Mouse (Mus musculus) MEL (cell line): ENCODE results near the gene Eml5. TPM values are rescaled to one million over a fixed set of nuclear protein-coding genes. Genes with fewer than 3 reads are reported as not detected.

ENCODE experiments used
- DNase-seq: peaks from one replicate; pipeline ENCODE4 v3.0.0; 2011; ENCODE audit warnings: low read depth, low spot score
- H3K27ac ChIP-seq: 2 replicates; pipeline ENCODE4 v1.5.1; 2012; ENCODE audit warnings: low read depth, mild to moderate bottlenecking, control low read depth, low read length, moderate library complexity; ENCODE audit not compliant: control insufficient read depth
- H3K27me3 ChIP-seq, 2 experiments: fragments of 150-350 bp in 1 of 2; sonication (generic) in 1 of 2; 2 replicates each; pipeline ENCODE4 v1.6.1; 2012; ENCODE audit warnings: low read length in 2 of 2, mild to moderate bottlenecking in 2 of 2, improper control_type of control experiment in 1 of 2, moderate library complexity in 1 of 2; ENCODE audit not compliant: insufficient read depth in 2 of 2, control insufficient read depth in 1 of 2
- H3K36me3 ChIP-seq, 2 experiments: 2 replicates each; pipeline ENCODE4 v1.6.1; 2012 to 2014; ENCODE audit warnings: low read length in 2 of 2, improper control_type of control experiment in 1 of 2, inconsistent platforms in 1 of 2, mild to moderate bottlenecking in 1 of 2; ENCODE audit not compliant: insufficient read depth in 2 of 2, control insufficient read depth in 1 of 2
- H3K4me1 ChIP-seq, 2 experiments: fragments of 150-350 bp in 1 of 2; sonication (generic) in 1 of 2; 2 replicates each; pipeline ENCODE4 v1.6.1; 2012; ENCODE audit warnings: low read length in 2 of 2, improper control_type of control experiment in 1 of 2, mild to moderate bottlenecking in 1 of 2; ENCODE audit not compliant: insufficient read depth in 2 of 2, control insufficient read depth in 1 of 2
- H3K4me3 ChIP-seq, 2 experiments: fragments of 150-350 bp in 1 of 2; sonication (generic) in 1 of 2; 2 replicates each; pipeline ENCODE4 v1.5.1; 2012; ENCODE audit warnings: low read depth in 2 of 2, low read length in 2 of 2, mild to moderate bottlenecking in 2 of 2, moderate library complexity in 2 of 2, control low read depth in 1 of 2, improper control_type of control experiment in 1 of 2; ENCODE audit not compliant: control insufficient read depth in 1 of 2, insufficient read depth in 1 of 2
- H3K79me2 ChIP-seq: 2 replicates; pipeline ENCODE4 v1.6.1; 2012; ENCODE audit warnings: mild to moderate bottlenecking, low read length, moderate library complexity; ENCODE audit not compliant: control insufficient read depth, poor library complexity, insufficient read depth
- H3K9ac ChIP-seq: 2 replicates; pipeline ENCODE4 v1.6.1; 2012; ENCODE audit warnings: low read depth, mild to moderate bottlenecking, control low read depth, low read length, moderate library complexity; ENCODE audit not compliant: control insufficient read depth, poor library complexity, severe bottlenecking
- H3K9me3 ChIP-seq: fragments of 150-350 bp; sonication (generic); replicated peaks from 2 replicates; pipeline ENCODE4 v1.6.1; 2012; ENCODE audit warnings: mild to moderate bottlenecking, low read length, improper control_type of control experiment, moderate library complexity; ENCODE audit not compliant: insufficient read depth
- BHLHE40 ChIP-seq: IDR thresholded peaks from 2 replicates; pipeline ENCODE4 v1.6.1; 2012; ENCODE audit warnings: low read depth, mild to moderate bottlenecking, inconsistent platforms, low read length, improper control_type of control experiment, borderline replicate concordance
- CHD1 ChIP-seq: IDR thresholded peaks from 2 replicates; pipeline ENCODE4 v1.6.1; 2012; ENCODE audit warnings: low read depth, mild to moderate bottlenecking, inconsistent platforms, low read length, improper control_type of control experiment
- CHD2 ChIP-seq: IDR thresholded peaks from 2 replicates; pipeline ENCODE4 v1.6.1; 2011; ENCODE audit warnings: low read length, improper control_type of control experiment
- CTCF ChIP-seq, 3 experiments: IDR thresholded peaks in 2 of 3; conservative IDR thresholded peaks in 1 of 3; 2 replicates each; pipeline ENCODE4 v1.5.1; 2011 to 2012; ENCODE audit warnings: low read length in 3 of 3, low read depth in 2 of 3, mild to moderate bottlenecking in 2 of 3, improper control_type of control experiment in 1 of 3, inconsistent platforms in 1 of 3, mixed read lengths in 1 of 3, moderate library complexity in 1 of 3; ENCODE audit not compliant: control insufficient read depth in 1 of 3, insufficient read depth in 1 of 3, poor library complexity in 1 of 3, severe bottlenecking in 1 of 3
- E2F4 ChIP-seq: IDR thresholded peaks from 2 replicates; pipeline ENCODE4 v1.6.1; 2011; ENCODE audit warnings: low read depth, low read length, improper control_type of control experiment, borderline replicate concordance
- ELF1 ChIP-seq: IDR thresholded peaks from 2 replicates; pipeline ENCODE4 v1.6.1; 2014; ENCODE audit warnings: low read depth, mild to moderate bottlenecking, inconsistent platforms, low read length, improper control_type of control experiment, moderate library complexity
- GATA1 ChIP-seq: IDR thresholded peaks from 2 replicates; pipeline ENCODE4 v1.6.1; 2011; ENCODE audit warnings: low read depth, low read length, improper control_type of control experiment
- HCFC1 ChIP-seq: IDR thresholded peaks from 2 replicates; pipeline ENCODE4 v1.6.1; 2012; ENCODE audit warnings: low read depth, mild to moderate bottlenecking, inconsistent platforms, low read length, improper control_type of control experiment, moderate library complexity
- JUND ChIP-seq: IDR thresholded peaks from 2 replicates; pipeline ENCODE4 v1.6.1; 2011; ENCODE audit warnings: low read depth, mild to moderate bottlenecking, improper control_type of control experiment, low read length
- KAT2A ChIP-seq: conservative IDR thresholded peaks from 2 replicates; pipeline ENCODE4 v1.6.1; 2012; ENCODE audit warnings: low read depth, low read length, improper control_type of control experiment, inconsistent platforms
- MAFK ChIP-seq: IDR thresholded peaks from 2 replicates; pipeline ENCODE4 v1.6.1; 2011; ENCODE audit warnings: low read depth, mild to moderate bottlenecking, low read length, improper control_type of control experiment, borderline replicate concordance
- MEF2A ChIP-seq: IDR thresholded peaks from 2 replicates; pipeline ENCODE4 v1.6.1; 2014; ENCODE audit warnings: low read depth, mild to moderate bottlenecking, inconsistent platforms, low read length, improper control_type of control experiment; ENCODE audit not compliant: poor library complexity, insufficient replicate concordance, severe bottlenecking; ENCODE audit errors: extremely low read depth
- MYB ChIP-seq: IDR thresholded peaks from 2 replicates; pipeline ENCODE4 v1.6.1; 2011; ENCODE audit warnings: mild to moderate bottlenecking, low read depth, low read length, improper control_type of control experiment
- NELFE ChIP-seq: IDR thresholded peaks from 2 replicates; pipeline ENCODE4 v1.6.1; 2011; ENCODE audit warnings: low read depth, low read length, improper control_type of control experiment
- POLR2A ChIP-seq, 2 experiments: IDR thresholded peaks; 2 replicates each; pipeline ENCODE4 v1.6.1; 2011 to 2012; ENCODE audit warnings: low read length in 2 of 2, mild to moderate bottlenecking in 2 of 2, control low read depth in 1 of 2, improper control_type of control experiment in 1 of 2, low read depth in 1 of 2, moderate library complexity in 1 of 2; ENCODE audit not compliant: control insufficient read depth in 1 of 2, insufficient read depth in 1 of 2, poor library complexity in 1 of 2
- POLR2AphosphoS2 ChIP-seq: IDR thresholded peaks from 2 replicates; pipeline ENCODE4 v1.6.1; 2011; ENCODE audit warnings: low read length, improper control_type of control experiment
- POLR2AphosphoS5 ChIP-seq: IDR thresholded peaks from 2 replicates; pipeline ENCODE4 v1.6.1; 2012; ENCODE audit warnings: low read depth, borderline replicate concordance, mild to moderate bottlenecking, inconsistent platforms, low read length, moderate library complexity, mixed read lengths
- RAD21 ChIP-seq: IDR thresholded peaks from 2 replicates; pipeline ENCODE4 v1.6.1; 2011; ENCODE audit warnings: mild to moderate bottlenecking, low read depth, low read length, improper control_type of control experiment
- SMC3 ChIP-seq: IDR thresholded peaks from 2 replicates; pipeline ENCODE4 v1.6.1; 2011; ENCODE audit warnings: low read depth, low read length, improper control_type of control experiment
- TAL1 ChIP-seq: IDR thresholded peaks from 2 replicates; pipeline ENCODE4 v1.6.1; 2012; ENCODE audit warnings: mild to moderate bottlenecking, inconsistent platforms, low read length, moderate library complexity, mixed read lengths
- TBP ChIP-seq: IDR thresholded peaks from 2 replicates; pipeline ENCODE4 v1.8.0; 2011; ENCODE audit warnings: low read depth, low read length, improper control_type of control experiment
- UBTF ChIP-seq: IDR thresholded peaks from 2 replicates; pipeline ENCODE4 v1.6.1; 2012; ENCODE audit warnings: low read depth, mild to moderate bottlenecking, inconsistent platforms, low read length, improper control_type of control experiment, moderate library complexity, borderline replicate concordance; ENCODE audit not compliant: insufficient read depth
- USF1 ChIP-seq: IDR thresholded peaks from 2 replicates; pipeline ENCODE4 v1.6.1; 2014; ENCODE audit warnings: low read depth, mild to moderate bottlenecking, inconsistent platforms, low read length, improper control_type of control experiment, moderate library complexity
- USF2 ChIP-seq, 2 experiments: IDR thresholded peaks; 2 replicates each; pipeline ENCODE4 v1.6.1; 2011 to 2012; ENCODE audit warnings: improper control_type of control experiment in 2 of 2, low read length in 2 of 2, borderline replicate concordance in 1 of 2, inconsistent platforms in 1 of 2, low read depth in 1 of 2, mild to moderate bottlenecking in 1 of 2; ENCODE audit not compliant: insufficient read depth in 1 of 2
- ZKSCAN1 ChIP-seq: IDR thresholded peaks from 2 replicates; pipeline ENCODE4 v1.6.1; 2012; ENCODE audit warnings: low read depth, mild to moderate bottlenecking, inconsistent platforms, low read length, improper control_type of control experiment, moderate library complexity
- polyA plus RNA-seq, 2 experiments: library from polyadenylated mRNA; stranded (reverse) in 1 of 2; unstranded in 1 of 2; fragments of >175 nt in 1 of 2; fragments of >200 nt in 1 of 2; gene quantifications; 2 replicates each; pipeline versions ENCODE4 v1.2.1 to v1.2.4; 2012; ENCODE audit warnings: low replicate concordance in 2 of 2, low read depth in 1 of 2; ENCODE audit not compliant: insufficient read length in 2 of 2, insufficient read depth in 1 of 2, missing spikeins in 1 of 2
- total RNA-seq: library from RNA; depleted of rRNA; stranded (reverse); fragments of 300-350 nt; gene quantifications from 2 replicates; pipeline ENCODE4 v1.2.3, GENCODE M21; 2012

The Eml5 gene
- total and polyA plus RNA-seq, 3 experiments = 4.7 to 13.2 TPM; not detected in 1

GRCm38 (mm10) chr12:98833901-98834300 lies 67.4 kb downstream of the Eml5 start:
- H3K79me2 ChIP-seq = no peaks in the 10 kb centered on the region
- no peak overlapping the region for H3K27ac ChIP-seq
- H3K9me3 ChIP-seq = no peaks in the 10 kb centered on the region
- DNase-seq = no peak
- no peak overlapping the region for H3K9ac ChIP-seq
- H3K4me1 ChIP-seq = peaks cover 7 to 10% of the 10 kb centered on the region in 2 experiments
- peaks cover 0 to 8% of the 10 kb centered on the region in 2 experiments; a peak in 3 of 4 replicates for H3K36me3 ChIP-seq
- no peak overlapping the region for H3K4me3 ChIP-seq
- no peaks in the 10 kb centered on the region for H3K27me3 ChIP-seq
- TF ChIP-seq KAT2A (no peak), POLR2A (IDR thresholded peaks at IDR 0.05; ENCODE audit: control insufficient read depth in 1 of 2, insufficient read depth in 1 of 2, low read depth in 1 of 2, low read length in 2 of 2, poor library complexity in 1 of 2) (no peak), UBTF (no peak), RAD21 (no peak), CHD2 (no peak), MYB (no peak), JUND (no peak), ZKSCAN1 (no peak), BHLHE40 (no peak), MEF2A (no peak), GATA1 (no peak), NELFE (no peak), USF1 (no peak), MAFK (no peak), CTCF (IDR thresholded peaks at IDR 0.05 in 2 of 3, conservative IDR thresholded peaks at IDR 0.05 in 1 of 3; ENCODE audit: control insufficient read depth in 1 of 3, insufficient read depth in 1 of 3, low read depth in 2 of 3, low read length in 3 of 3, poor library complexity in 1 of 3, severe bottlenecking in 1 of 3) (no peak), POLR2AphosphoS2 (no peak), CHD1 (no peak), E2F4 (no peak)
- TF ChIP-seq, all 39 proteins: peak for 0

- no peaks in the 10 kb centered on the region for H3K9me3 ChIP-seq
- no peak overlapping the region for H3K27ac ChIP-seq
- TF ChIP-seq USF2 (IDR thresholded peaks at IDR 0.05; ENCODE audit: borderline replicate concordance in 1 of 2, insufficient read depth in 1 of 2, low read depth in 1 of 2, low read length in 2 of 2) = no peak
- no peak for TF ChIP-seq HCFC1
- no peak for TF ChIP-seq ELF1
- no peak for TF ChIP-seq MEF2A
- TF ChIP-seq CHD1 = no peak
- TF ChIP-seq USF1 = no peak
- TF ChIP-seq TAL1 = no peak
- no peak for TF ChIP-seq POLR2AphosphoS5
- no peak for TF ChIP-seq TBP
- no peak for TF ChIP-seq SMC3
- no peaks in the 10 kb centered on the region for H3K27me3 ChIP-seq
- no peaks in the 10 kb centered on the region for H3K79me2 ChIP-seq
- no peak overlapping the region for H3K9ac ChIP-seq
- peaks cover 4 to 7% of the 10 kb centered on the region in 2 experiments; a peak in 3 of 4 replicates for H3K4me1 ChIP-seq
- H3K4me3 ChIP-seq = no peak overlapping the region
- H3K36me3 ChIP-seq = peaks cover 0 to 4% of the 10 kb centered on the region in 2 experiments; a peak in 3 of 4 replicates
- no peak for DNase-seq
Measured at GRCm38 (mm10) chr12:98832929-98833598, 68.2 kb downstream of the Eml5 start.
